Mouse (Mus musculus): Measurements from ENCODE around the gene Rpl9-ps1. TPM values are rescaled to one million over a fixed set of nuclear protein-coding genes. Genes with fewer than 3 reads are reported as not detected.

Rpl9-ps1 gene
- polyA plus RNA-seq, 1 experiment from 2014 or later = not detected

DNA sequence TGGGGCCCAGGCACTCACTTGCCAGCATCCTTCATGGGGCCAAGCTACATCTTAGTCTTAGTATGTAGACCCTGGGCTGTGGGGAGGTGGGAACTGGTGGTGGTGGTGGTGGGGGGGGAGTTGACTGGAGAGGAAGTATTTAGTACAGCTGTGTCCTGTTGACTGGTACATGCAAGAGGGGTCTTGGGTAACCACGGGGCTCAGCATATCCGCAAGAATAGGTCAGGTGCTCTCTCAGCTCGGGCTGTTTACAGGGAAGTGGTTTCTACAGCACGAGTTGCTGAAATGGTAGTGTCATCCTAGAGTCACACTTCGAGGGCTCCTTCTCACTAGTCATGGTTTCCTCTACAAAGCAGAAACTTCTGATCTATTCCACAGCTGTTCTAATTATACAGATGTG is 5.3 kb downstream of the Rpl9-ps1 start:
- TF ChIP-seq CTCF (IDR thresholded peaks at IDR 0.05; ENCODE audit: low read depth) = no peak
- no peak overlapping the region for H3K4me3 ChIP-seq (replicated peaks; ENCODE audit: low read depth, low read length)
- no peaks in the 10 kb centered on the region for H3K9me3 ChIP-seq (replicated peaks; ENCODE audit: low read length)
- H3K36me3 ChIP-seq (ENCODE audit: insufficient read depth, low read length) = no peaks in the 10 kb centered on the region
- 74% methylated on average over 5 of the region's 5 CpGs for WGBS
- DNase-seq (ENCODE audit: low spot score) (no peak), ATAC-seq (replicated peaks; ENCODE audit: low FRiP score, low read depth) (no peak)
- no peaks in the 10 kb centered on the region; the same call in 1 of the 2 replicates for H3K4me1 ChIP-seq (replicated peaks; ENCODE audit: insufficient read depth, low read length)
- H3K9ac ChIP-seq (ENCODE audit: low read depth, low read length) = no peak overlapping the region
- no peak overlapping the region for H3K4me2 ChIP-seq (ENCODE audit: low read length)
- H3K27me3 ChIP-seq (ENCODE audit: insufficient read depth, low read length) = no peaks in the 10 kb centered on the region
- H3K27ac ChIP-seq = no peak overlapping the region

DNA sequence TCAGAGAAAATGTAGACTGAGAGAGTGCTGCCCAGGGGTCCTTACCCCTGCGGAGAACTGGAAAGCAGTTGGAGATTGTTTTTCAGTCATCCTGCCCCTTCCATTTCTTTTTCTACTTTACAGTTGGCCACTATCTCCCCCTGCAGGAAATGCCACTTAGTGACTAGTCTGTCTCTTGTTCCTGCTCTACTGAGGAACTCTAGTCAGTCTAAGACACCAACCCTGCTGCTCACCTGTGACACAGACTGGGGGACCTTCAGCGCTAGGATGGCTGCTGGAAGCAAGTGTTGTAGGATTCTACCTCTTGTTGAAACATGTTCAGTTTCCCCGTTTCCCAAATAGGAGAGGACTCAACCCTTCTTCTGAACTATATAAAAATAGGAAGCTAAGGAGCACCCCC is 5.9 kb downstream of the Rpl9-ps1 start:
- peak; percentile 32 for DNase-seq (ENCODE audit: low spot score)
- H3K27ac ChIP-seq = no peak overlapping the region
- no peak overlapping the region for H3K9ac ChIP-seq (ENCODE audit: low read depth, low read length)
- H3K4me3 ChIP-seq (replicated peaks; ENCODE audit: low read depth, low read length) = no peak overlapping the region
- H3K27me3 ChIP-seq (ENCODE audit: insufficient read depth, low read length) = no peaks in the 10 kb centered on the region
- no peaks in the 10 kb centered on the region for H3K36me3 ChIP-seq (ENCODE audit: insufficient read depth, low read length)
- 80% methylated on average over 3 of the region's 3 CpGs for WGBS
- no peak for ATAC-seq (replicated peaks; ENCODE audit: low FRiP score, low read depth)
- TF ChIP-seq CTCF (IDR thresholded peaks at IDR 0.05; ENCODE audit: low read depth) = peak; percentile 61
- H3K4me1 ChIP-seq (replicated peaks; ENCODE audit: insufficient read depth, low read length) = no peaks in the 10 kb centered on the region; the same call in 1 of the 2 replicates
- no peaks in the 10 kb centered on the region for H3K9me3 ChIP-seq (replicated peaks; ENCODE audit: low read length)
- H3K4me2 ChIP-seq (ENCODE audit: low read length) = no peak overlapping the region

DNA sequence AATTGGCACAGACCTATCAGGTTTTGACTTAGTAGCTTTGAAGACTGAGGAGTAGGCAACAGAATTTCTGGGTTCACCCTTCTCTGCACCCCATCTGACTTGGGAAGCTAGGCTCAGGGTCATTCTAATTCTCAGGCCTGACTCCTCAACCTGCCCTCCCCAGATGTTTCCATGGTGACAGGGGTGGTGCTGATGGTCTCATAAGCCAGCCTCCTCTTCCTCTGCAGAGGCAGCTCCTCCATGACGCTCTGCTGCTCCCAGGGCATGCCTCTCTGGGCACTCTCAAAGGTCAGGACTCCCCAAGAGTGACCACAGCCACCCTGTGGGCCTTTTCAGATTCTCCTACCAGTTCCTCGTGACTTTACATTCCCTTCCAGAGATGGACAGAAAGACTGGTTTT is 6.5 kb downstream of the Rpl9-ps1 start:
- DNase-seq (ENCODE audit: low spot score) = no peak
- Histone ChIP-seq H3K4me3 (replicated peaks; ENCODE audit: low read depth, low read length) (no peak overlapping the region), H3K9ac (ENCODE audit: low read depth, low read length) (no peak overlapping the region), H3K36me3 (ENCODE audit: insufficient read depth, low read length) (no peaks in the 10 kb centered on the region), H3K4me2 (ENCODE audit: low read length) (no peak overlapping the region), H3K9me3 (replicated peaks; ENCODE audit: low read length) (no peaks in the 10 kb centered on the region), H3K27ac (no peak overlapping the region), H3K4me1 (replicated peaks; ENCODE audit: insufficient read depth, low read length) (no peaks in the 10 kb centered on the region; the same call in 1 of the 2 replicates), H3K27me3 (ENCODE audit: insufficient read depth, low read length) (no peaks in the 10 kb centered on the region)
- TF ChIP-seq CTCF (IDR thresholded peaks at IDR 0.05; ENCODE audit: low read depth) = no peak
- ATAC-seq (replicated peaks; ENCODE audit: low FRiP score, low read depth) = no peak
- 49% methylated on average over 2 of the region's 2 CpGs for WGBS

DNA sequence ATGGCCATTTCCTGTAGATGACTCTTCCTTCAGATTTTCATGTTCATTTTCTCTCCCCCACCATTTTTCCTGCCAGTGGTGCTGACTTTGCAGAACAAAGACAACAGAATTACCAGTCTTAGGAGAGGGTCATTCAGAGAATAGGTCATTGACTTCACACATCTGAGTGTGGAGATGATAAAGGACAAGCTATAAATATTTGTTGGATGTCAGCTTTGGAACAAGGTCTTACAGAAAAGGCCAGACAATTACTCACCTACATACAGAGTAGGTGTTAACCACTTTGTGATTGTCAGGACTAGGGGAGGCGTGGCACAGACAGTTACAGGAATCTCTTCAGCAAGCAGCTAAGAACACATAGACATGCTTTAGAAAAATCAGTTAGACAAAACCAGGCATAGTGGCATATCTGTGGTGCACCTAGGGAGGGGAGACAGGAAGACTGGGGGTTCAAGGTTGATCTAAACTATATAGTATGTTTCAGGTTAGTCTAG is 8.6 kb downstream of the Rpl9-ps1 start:
- Histone ChIP-seq H3K4me3 (replicated peaks; ENCODE audit: low read depth, low read length) (no peak overlapping the region), H3K9ac (ENCODE audit: low read depth, low read length) (no peak overlapping the region), H3K27ac (no peak overlapping the region), H3K9me3 (replicated peaks; ENCODE audit: low read length) (no peaks in the 10 kb centered on the region), H3K36me3 (ENCODE audit: insufficient read depth, low read length) (no peaks in the 10 kb centered on the region), H3K4me2 (ENCODE audit: low read length) (no peak overlapping the region), H3K27me3 (ENCODE audit: insufficient read depth, low read length) (no peaks in the 10 kb centered on the region), H3K4me1 (replicated peaks; ENCODE audit: insufficient read depth, low read length) (no peaks in the 10 kb centered on the region)
- WGBS = 78% methylated on average over 1 of the region's 1 CpGs
- ATAC-seq (replicated peaks; ENCODE audit: low FRiP score, low read depth) (no peak), DNase-seq (ENCODE audit: low spot score) (no peak)
- no peak for TF ChIP-seq CTCF (IDR thresholded peaks at IDR 0.05; ENCODE audit: low read depth)

DNA sequence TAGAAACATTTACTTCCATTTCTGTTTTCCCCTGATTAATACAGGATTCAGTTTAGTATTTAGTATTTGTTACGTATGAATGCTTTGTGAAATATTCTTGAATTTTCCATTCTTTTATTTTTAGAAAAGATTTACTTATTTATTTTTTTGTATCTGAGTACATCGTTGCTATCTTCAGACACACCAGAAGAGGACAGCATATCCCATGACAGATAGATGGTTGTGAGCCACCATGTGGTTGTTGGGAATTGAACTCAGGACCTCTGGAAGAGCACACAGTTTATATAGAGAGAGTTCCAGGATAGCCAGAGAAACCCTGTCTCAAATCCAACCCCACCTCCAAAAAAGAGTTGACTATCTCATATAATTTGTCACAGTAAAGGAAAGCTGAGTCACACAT is 10.5 kb downstream of the Rpl9-ps1 start:
- no peaks in the 10 kb centered on the region for H3K4me1 ChIP-seq (replicated peaks; ENCODE audit: insufficient read depth, low read length)
- H3K4me3 ChIP-seq (replicated peaks; ENCODE audit: low read depth, low read length) = no peak overlapping the region
- no peak overlapping the region for H3K9ac ChIP-seq (ENCODE audit: low read depth, low read length)
- H3K36me3 ChIP-seq (ENCODE audit: insufficient read depth, low read length) = no peaks in the 10 kb centered on the region
- no peak overlapping the region for H3K4me2 ChIP-seq (ENCODE audit: low read length)
- 99% methylated on average over 2 of the region's 2 CpGs for WGBS
- no peak for TF ChIP-seq CTCF (IDR thresholded peaks at IDR 0.05; ENCODE audit: low read depth)
- H3K27ac ChIP-seq = no peak overlapping the region
- H3K27me3 ChIP-seq (ENCODE audit: insufficient read depth, low read length) = no peaks in the 10 kb centered on the region
- no peak for ATAC-seq (replicated peaks; ENCODE audit: low FRiP score, low read depth)
- H3K9me3 ChIP-seq (replicated peaks; ENCODE audit: low read length) = no peaks in the 10 kb centered on the region
- no peak for DNase-seq (ENCODE audit: low spot score)

DNA sequence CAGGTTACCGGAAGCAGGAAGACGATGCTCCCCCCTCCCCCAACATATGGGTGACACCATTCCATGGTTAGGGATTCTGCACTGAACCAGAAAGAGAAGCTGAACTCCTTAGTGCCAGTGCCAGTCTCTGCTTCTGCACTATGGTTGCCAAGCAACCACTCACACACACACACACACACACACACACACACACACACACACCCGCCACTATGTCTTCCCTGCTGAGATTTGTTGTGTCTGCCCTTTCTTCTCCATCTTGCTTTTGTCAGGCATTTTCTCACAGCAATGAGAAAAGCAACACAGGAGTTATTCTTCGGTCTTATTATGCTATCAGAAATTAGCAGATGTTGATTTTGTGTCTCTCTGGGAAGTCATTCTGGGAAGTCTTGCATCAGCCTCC is 11.0 kb downstream of the Rpl9-ps1 start:
- Histone ChIP-seq H3K4me1 (replicated peaks; ENCODE audit: insufficient read depth, low read length) (no peaks in the 10 kb centered on the region), H3K9ac (ENCODE audit: low read depth, low read length) (no peak overlapping the region), H3K4me2 (ENCODE audit: low read length) (no peak overlapping the region), H3K27ac (no peak overlapping the region), H3K27me3 (ENCODE audit: insufficient read depth, low read length) (no peaks in the 10 kb centered on the region), H3K9me3 (replicated peaks; ENCODE audit: low read length) (no peaks in the 10 kb centered on the region), H3K36me3 (ENCODE audit: insufficient read depth, low read length) (no peaks in the 10 kb centered on the region), H3K4me3 (replicated peaks; ENCODE audit: low read depth, low read length) (no peak overlapping the region)
- no peak for DNase-seq (ENCODE audit: low spot score)
- no peak for ATAC-seq (replicated peaks; ENCODE audit: low FRiP score, low read depth)
- WGBS = 64% methylated on average over 4 of the region's 4 CpGs
- no peak for TF ChIP-seq CTCF (IDR thresholded peaks at IDR 0.05; ENCODE audit: low read depth)

DNA sequence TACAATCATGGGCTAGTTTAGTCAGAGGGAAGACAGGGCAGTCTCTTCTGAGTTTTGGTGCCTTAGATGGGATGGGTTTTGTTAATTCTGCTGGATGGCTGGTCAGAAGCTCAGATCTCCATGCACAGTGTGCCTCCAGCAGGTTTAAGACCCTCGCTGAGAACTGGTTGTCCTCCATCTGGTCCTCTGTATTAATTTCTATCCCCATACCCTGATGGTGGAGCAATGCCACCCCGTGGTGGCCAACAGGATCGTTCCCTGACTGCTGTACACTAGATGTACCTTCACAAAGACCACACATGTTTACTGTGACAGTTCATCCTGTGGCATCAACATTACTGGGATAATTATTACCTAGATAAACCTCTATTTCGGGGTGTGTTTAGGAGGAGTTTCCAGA is 12.7 kb downstream of the Rpl9-ps1 start:
- WGBS = 61% methylated on average over 4 of the region's 4 CpGs
- H3K9ac ChIP-seq (ENCODE audit: low read depth, low read length) = no peak overlapping the region
- peak; percentile 62 for TF ChIP-seq CTCF (IDR thresholded peaks at IDR 0.05; ENCODE audit: low read depth)
- H3K9me3 ChIP-seq (replicated peaks; ENCODE audit: low read length) = no peaks in the 10 kb centered on the region
- H3K4me2 ChIP-seq (ENCODE audit: low read length) = no peak overlapping the region
- H3K4me1 ChIP-seq (replicated peaks; ENCODE audit: insufficient read depth, low read length) = no peaks in the 10 kb centered on the region
- ATAC-seq (replicated peaks; ENCODE audit: low FRiP score, low read depth) = no peak
- DNase-seq (ENCODE audit: low spot score) = peak; percentile 13
- H3K36me3 ChIP-seq (ENCODE audit: insufficient read depth, low read length) = no peaks in the 10 kb centered on the region
- H3K4me3 ChIP-seq (replicated peaks; ENCODE audit: low read depth, low read length) = no peak overlapping the region
- H3K27ac ChIP-seq = no peak overlapping the region
- no peaks in the 10 kb centered on the region for H3K27me3 ChIP-seq (ENCODE audit: insufficient read depth, low read length)
